Mouse (Mus musculus) limb, embryonic 14.5 days (tissue): ENCODE results near the gene Stap2. TPM values are rescaled to one million over a fixed set of nuclear protein-coding genes. Genes with fewer than 3 reads are reported as not detected.
A peak's percentile ranks its signal among the peaks of the same experiment; 100 is the strongest.

Source experiments
- ATAC-seq: fragments of 200-750 bp; cut with Nextera tagmentation; 2 replicates; pipeline ENCODE4 v1.8.0; 2017; ENCODE audit warnings: low read depth, moderate number of reproducible peaks, moderate TSS enrichment; ENCODE audit not compliant: low FRiP score
- DNase-seq: peaks from one replicate; pipeline ENCODE4 v3.0.0-alpha.2; 2015; ENCODE audit warnings: low spot score
- H3K27ac ChIP-seq: fragments of 300-500 bp; sonication (generic); replicated peaks from 2 replicates; pipeline ENCODE4 v1.5.1; 2014; ENCODE audit warnings: low read depth, mild to moderate bottlenecking, low read length, moderate library complexity, mixed read lengths
- H3K27me3 ChIP-seq: fragments of 300-500 bp; sonication (generic); 2 replicates; pipeline ENCODE4 v1.6.1; 2014; ENCODE audit warnings: low read length, mixed read lengths; ENCODE audit not compliant: control insufficient read depth, insufficient read depth
- H3K36me3 ChIP-seq: fragments of 300-500 bp; sonication (generic); 2 replicates; pipeline ENCODE4 v1.6.1; 2014; ENCODE audit warnings: mild to moderate bottlenecking, low read length, moderate library complexity, mixed read lengths; ENCODE audit not compliant: control insufficient read depth, insufficient read depth
- H3K4me1 ChIP-seq: fragments of 300-500 bp; sonication (generic); 2 replicates; pipeline ENCODE4 v1.6.1; 2014; ENCODE audit warnings: antibody characterized with exemption, low read length, mixed read lengths; ENCODE audit not compliant: control insufficient read depth, insufficient read depth
- H3K4me2 ChIP-seq: fragments of 300-500 bp; sonication (generic); replicated peaks from 2 replicates; pipeline ENCODE4 v1.6.1; 2014; ENCODE audit warnings: low read depth, mild to moderate bottlenecking, low read length, moderate library complexity; ENCODE audit not compliant: severe bottlenecking
- H3K4me3 ChIP-seq: fragments of 300-500 bp; sonication (generic); replicated peaks from 2 replicates; pipeline ENCODE4 v1.5.1; 2014; ENCODE audit warnings: low read length
- H3K9ac ChIP-seq: fragments of 300-500 bp; sonication (generic); 2 replicates; pipeline ENCODE4 v1.6.1; 2014; ENCODE audit warnings: mild to moderate bottlenecking, low read depth, low read length, moderate library complexity; ENCODE audit not compliant: severe bottlenecking
- H3K9me3 ChIP-seq: fragments of 300-500 bp; sonication (generic); 2 replicates; pipeline ENCODE4 v1.6.1; 2016; ENCODE audit warnings: low read length; ENCODE audit not compliant: control insufficient read depth
- POLR2A ChIP-seq: fragments of 200-500 bp; IDR thresholded peaks from 2 replicates; pipeline ENCODE4 v1.8.0; 2012; ENCODE audit warnings: inconsistent platforms, mild to moderate bottlenecking, moderate library complexity, borderline replicate concordance; ENCODE audit not compliant: insufficient read depth, insufficient read length; ENCODE audit errors: extremely low read depth
- WGBS: fragments of 180-500 bp; shearing (Covaris S2); extraction: QIAGEN DNeasy Blood & Tissue Kit; methylation state at CpG from one replicate; pipeline ENCODE4 v1.1.7; 2014; 5-methylcytosine and 5-hydroxymethylcytosine counted together
- polyA plus RNA-seq, 2 experiments: library from polyadenylated mRNA; depleted of rRNA in 1 of 2; stranded (reverse) in 1 of 2; unstranded in 1 of 2; fragments of >200 nt; fragmentation: Nextera tagmentation in 1 of 2; extraction: Ambion mirVana in 1 of 2; gene quantifications; 2 replicates each; pipeline versions ENCODE4 v1.2.1 to v1.2.3; 2012 to 2014

Stap2 gene
- polyA plus RNA-seq (2012; rRNA removed), result 14.7 TPM in 2 replicates
- 14.4 and 18.7 TPM in 2 replicates for polyA plus RNA-seq (2014; fragmentation: Nextera tagmentation; extraction: Ambion mirVana)

DNA sequence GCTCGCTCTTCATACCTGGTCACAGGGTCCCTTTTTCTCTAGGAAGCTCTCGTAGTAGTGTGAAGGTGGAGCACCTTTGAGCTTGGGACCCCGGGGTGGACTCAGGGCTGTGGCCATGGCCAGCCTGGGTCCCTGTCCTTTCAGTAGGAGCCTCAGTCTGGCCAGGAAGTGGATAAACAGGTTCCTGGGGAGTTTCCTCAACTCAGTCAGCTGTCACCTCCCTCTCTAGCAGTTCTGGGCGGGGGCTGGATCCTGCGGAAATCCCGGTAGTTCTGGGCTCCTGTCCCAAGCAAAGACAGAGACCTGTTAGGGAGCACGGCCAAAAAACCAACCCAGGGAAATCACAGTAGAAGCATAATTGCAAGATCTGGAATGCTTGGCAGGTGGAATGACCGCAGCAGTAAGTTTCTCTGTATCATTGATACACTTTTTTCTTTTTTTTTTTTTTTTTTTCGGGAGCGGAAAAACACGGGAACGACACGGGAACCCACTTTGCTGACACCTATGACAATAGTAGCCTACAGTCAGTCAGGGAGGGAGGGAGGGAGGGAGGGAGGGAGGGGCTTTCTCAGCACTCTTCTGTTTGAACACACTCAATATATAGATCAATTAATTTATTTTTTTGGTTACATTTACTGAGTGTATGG, at the start of gene Stap2, which contains the start of gene Mpnd:
Gene Stap2, minus strand, starts transcription at position 170 of the 647 bp plus-strand sequence.
Gene Mpnd, plus strand, starts transcription at position 297 of the 647 bp plus-strand sequence.
- Histone ChIP-seq H3K9ac (no peak within 1 kb of the TSS), H3K36me3 (no peaks in the 10 kb centered on the region), H3K9me3 (no peaks in the 10 kb centered on the region), H3K4me2 (0 out of 2 replicates have a peak within 1 kb of the TSS, but pooled peaks have one; percentile 15), H3K4me3 (no peak within 1 kb of the TSS; the same call in 1 of the 2 replicates), H3K27ac (no peak within 1 kb of the TSS), H3K4me1 (peaks cover 12% of the 10 kb centered on the region), H3K27me3 (peaks cover 5% of the 10 kb centered on the region; the same call in 1 of the 2 replicates)
- WGBS, result 40% methylated on average over 13 of the region's 13 CpGs
- TF ChIP-seq POLR2A, result no peak
- DNase-seq (peak; percentile 83), ATAC-seq (no peak)

DNA sequence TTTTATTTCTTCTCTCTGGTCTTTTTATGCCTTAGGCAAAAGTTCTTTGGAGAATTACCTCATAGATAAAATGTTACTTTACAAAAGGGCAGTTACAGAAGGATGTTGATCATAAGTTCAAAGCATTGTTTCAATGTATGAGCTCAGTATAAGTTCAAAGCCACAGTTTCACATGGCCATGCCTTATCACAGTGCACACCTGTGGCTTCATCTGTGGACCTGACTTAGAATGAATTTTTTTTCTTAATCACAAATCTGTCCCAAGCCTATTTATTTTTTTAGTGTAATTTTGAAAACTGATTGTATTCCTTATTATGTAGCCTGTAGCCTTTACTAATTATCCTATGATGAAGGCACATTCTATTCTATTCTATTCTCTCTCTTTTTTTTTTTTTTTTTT, 49.6 kb upstream of the Stap2 start:
- TF ChIP-seq POLR2A, result no peak
- no peak for ATAC-seq
- no peak for DNase-seq

GRCm38 (mm10) chr17:56051369-56051768, 46.0 kb upstream of the Stap2 start:
- H3K4me3 ChIP-seq, result no peak overlapping the region
- H3K9me3 ChIP-seq, result no peaks in the 10 kb centered on the region
- H3K27ac ChIP-seq, result no peak overlapping the region
- no peaks in the 10 kb centered on the region for H3K4me1 ChIP-seq
- no peak for DNase-seq
- WGBS, result 86% methylated on average over 5 of the region's 5 CpGs
- H3K9ac ChIP-seq, result no peak overlapping the region
- H3K36me3 ChIP-seq, result peaks cover 68% of the 10 kb centered on the region
- no peaks in the 10 kb centered on the region for H3K27me3 ChIP-seq
- ATAC-seq, result no peak
- no peak for TF ChIP-seq POLR2A
- no peak overlapping the region for H3K4me2 ChIP-seq

More for the DNA sequence above, 49.6 kb upstream of the Stap2 start:
- Histone ChIP-seq H3K4me1 (no peaks in the 10 kb centered on the region), H3K4me2 (no peak overlapping the region), H3K9ac (no peak overlapping the region), H3K27me3 (no peaks in the 10 kb centered on the region), H3K9me3 (no peaks in the 10 kb centered on the region), H3K36me3 (peaks cover 69% of the 10 kb centered on the region), H3K27ac (no peak overlapping the region), H3K4me3 (no peak overlapping the region)

DNA sequence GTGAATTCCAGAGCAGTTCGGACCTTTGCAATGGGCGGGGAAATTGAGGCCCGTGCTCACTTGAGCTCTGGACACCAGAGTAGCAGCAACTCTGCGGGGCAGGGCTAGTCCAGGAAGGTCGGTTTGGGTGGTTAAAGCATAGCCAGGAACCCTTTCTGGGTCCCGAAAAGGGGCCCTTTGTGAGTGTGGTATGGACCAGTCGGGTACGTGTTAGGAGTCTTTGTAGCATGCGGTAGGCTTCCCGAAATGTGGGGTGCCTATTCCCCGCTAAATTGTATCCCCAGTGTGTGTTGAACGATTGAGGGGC, 35.4 kb upstream of the Stap2 start:
- H3K27ac ChIP-seq, result peak overlapping the region; percentile 83; the same call in 1 of the 2 replicates
- peak overlapping the region; percentile 82 for H3K4me3 ChIP-seq
- ATAC-seq (no peak), DNase-seq (no peak)
- TF ChIP-seq POLR2A, result no peak
- H3K9me3 ChIP-seq, result no peaks in the 10 kb centered on the region
- H3K27me3 ChIP-seq, result no peaks in the 10 kb centered on the region
- H3K36me3 ChIP-seq, result peaks cover 19% of the 10 kb centered on the region
- peak overlapping the region; percentile 92 for H3K9ac ChIP-seq
- 2% methylated on average over 12 of the region's 12 CpGs for WGBS
- peak overlapping the region; percentile 58 for H3K4me2 ChIP-seq
- peaks cover 12% of the 10 kb centered on the region for H3K4me1 ChIP-seq

DNA sequence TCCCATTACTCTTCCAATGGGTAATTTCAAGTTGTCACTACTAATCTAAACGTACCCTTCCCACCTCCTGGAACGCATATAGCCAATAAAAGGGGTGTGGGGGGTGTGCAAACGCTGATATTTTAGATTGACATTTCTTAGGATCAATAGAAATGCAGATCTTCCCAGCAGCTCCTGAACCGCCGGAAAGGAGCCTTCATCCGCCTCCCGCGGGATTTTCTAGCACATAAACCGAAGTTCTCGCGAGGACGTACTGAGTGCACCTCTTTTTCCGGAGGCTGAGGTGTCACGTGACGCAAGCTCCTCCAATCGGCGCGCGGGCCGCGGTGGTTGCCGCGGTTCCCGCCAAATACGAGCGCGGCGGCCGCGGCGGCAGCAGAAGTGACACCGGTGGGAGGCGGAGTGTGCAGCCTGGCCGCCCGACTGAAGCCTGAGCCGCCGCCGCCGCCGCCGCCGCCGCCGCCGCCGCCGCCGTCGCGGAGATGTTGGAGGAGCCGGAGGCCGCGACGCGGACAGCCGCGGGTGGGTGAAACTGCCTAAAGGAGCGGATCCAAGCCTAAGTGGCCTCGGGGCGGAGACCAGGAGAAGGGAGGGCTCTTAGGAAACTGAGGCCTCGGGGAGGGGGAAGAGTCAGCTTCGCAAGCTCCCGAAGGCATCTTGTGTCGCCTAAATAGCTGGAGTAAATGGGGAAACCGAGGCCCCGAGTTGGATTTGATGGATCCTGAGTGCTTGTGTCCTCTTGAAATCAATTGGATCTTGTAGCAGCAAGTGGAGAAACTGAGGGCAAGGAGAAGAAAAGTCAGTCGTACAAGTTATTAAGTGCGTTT, 34.9 kb upstream of the Stap2 start, which contains the start of gene Chaf1a:
Gene Chaf1a, plus strand, starts transcription at position 410 of the 827 bp plus-strand sequence.
- peak within 1 kb of the TSS; percentile 92 for H3K9ac ChIP-seq
- DNase-seq, result peak; percentile 100
- under 1% methylated on average over 67 of the region's 68 CpGs for WGBS
- H3K4me2 ChIP-seq, result peak within 1 kb of the TSS; percentile 58
- H3K27me3 ChIP-seq, result no peaks in the 10 kb centered on the region
- H3K4me3 ChIP-seq, result peak within 1 kb of the TSS; percentile 82
- no peaks in the 10 kb centered on the region for H3K9me3 ChIP-seq
- H3K27ac ChIP-seq, result peak within 1 kb of the TSS; percentile 83
- H3K4me1 ChIP-seq, result peaks cover 15% of the 10 kb centered on the region
- ATAC-seq, result peak; percentile 89
- peak; percentile 45; the same call in 1 of the 2 replicates for TF ChIP-seq POLR2A
- H3K36me3 ChIP-seq, result peaks cover 14% of the 10 kb centered on the region
